Mouse (Mus musculus): ENCODE measurements around the gene Pdcd4.

DNA sequence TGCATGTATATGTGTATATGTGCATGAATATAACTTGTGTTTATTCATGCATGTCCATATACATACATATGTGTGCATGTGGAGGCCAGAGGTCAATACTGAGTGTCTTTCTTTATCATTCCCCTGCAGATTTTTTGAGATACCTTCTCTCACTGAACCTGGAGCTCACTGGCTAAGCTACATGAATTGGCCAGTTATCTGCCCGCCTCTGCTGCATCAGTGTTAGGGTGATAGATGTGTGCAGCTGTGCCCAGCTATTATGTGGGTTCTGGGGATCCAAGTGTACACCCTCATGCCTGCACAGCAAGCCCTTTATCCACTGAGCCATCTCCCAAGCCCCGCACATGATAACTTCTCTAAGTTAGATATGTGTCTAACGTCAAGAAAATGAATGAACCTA lies 4.2 kb upstream of the Pdcd4 start:
- TF ChIP-seq CTCF (IDR thresholded peaks at IDR 0.05; ENCODE audit: low read depth), result no peak
- TF ChIP-seq EP300 (IDR thresholded peaks at IDR 0.05; ENCODE audit: low read depth), result peak; percentile 78

Measured in liver, postnatal 0 days (tissue).